Mouse (Mus musculus): ENCODE results near the gene Gm5148.

DNA sequence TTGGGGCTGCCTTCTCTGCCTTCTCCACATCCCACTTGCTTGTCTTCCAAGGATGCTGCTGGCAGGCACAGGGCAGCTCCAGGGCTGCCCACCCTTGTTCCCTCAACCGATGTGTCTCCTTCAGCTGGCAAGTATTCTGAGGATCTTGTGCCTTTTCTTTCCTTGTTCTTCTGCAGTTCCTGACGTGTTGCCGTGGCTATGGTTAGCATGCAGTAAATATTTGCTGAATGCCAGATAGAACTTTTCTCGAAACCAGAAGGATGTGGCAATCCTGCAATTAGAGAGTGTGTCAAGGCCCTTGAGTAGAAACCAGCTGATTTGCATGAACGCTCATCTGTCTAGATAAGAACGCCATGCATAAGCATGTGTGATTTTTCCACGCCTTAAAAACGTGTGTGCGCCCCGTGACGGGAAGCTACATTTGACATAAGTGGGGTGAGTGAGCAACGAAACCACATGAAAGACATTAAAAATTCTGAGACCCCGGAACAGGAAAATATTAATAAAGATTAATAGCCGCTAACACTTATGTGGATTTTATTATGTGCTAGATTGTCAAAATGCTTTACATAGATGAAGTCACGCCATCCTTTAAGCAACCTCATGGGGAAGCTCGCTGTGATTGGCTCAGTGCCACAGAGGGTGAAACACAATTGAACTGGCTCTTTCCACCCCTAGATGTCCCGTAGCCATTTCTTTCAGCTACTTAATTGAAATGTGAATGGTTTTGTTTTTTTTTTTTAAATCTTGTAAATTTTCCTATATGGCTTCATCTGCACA, 14.1 kb upstream of the Gm5148 start:
- TF ChIP-seq CTCF (IDR thresholded peaks at IDR 0.05; ENCODE audit: low read depth) (no peak), EP300 (IDR thresholded peaks at IDR 0.05; ENCODE audit: low read depth) (no peak)
